Mouse (Mus musculus) cerebellum, adult 2 months (tissue): ENCODE data around the gene Cct5. TPM values are rescaled to one million over a fixed set of nuclear protein-coding genes. Genes with fewer than 3 reads are reported as not detected.

Experiments
- DNase-seq, 2 experiments: peaks; one replicate each; pipeline ENCODE4 v3.0.0; 2021
- H3K27ac ChIP-seq: fragments of 200-500 bp; 2 replicates; pipeline ENCODE4 v1.5.1; 2012; ENCODE audit warnings: low read length, control low read depth, inconsistent platforms; ENCODE audit not compliant: insufficient read depth
- H3K27me3 ChIP-seq: fragments of 200-500 bp; 2 replicates; pipeline ENCODE4 v1.6.1; 2012; ENCODE audit warnings: inconsistent platforms, mild to moderate bottlenecking, low read length, moderate library complexity; ENCODE audit not compliant: control insufficient read depth, insufficient read depth
- H3K4me1 ChIP-seq: fragments of 200-500 bp; 2 replicates; pipeline ENCODE4 v1.6.1; 2011; ENCODE audit warnings: low read length; ENCODE audit not compliant: control insufficient read depth, insufficient read depth
- H3K4me3 ChIP-seq: fragments of 200-500 bp; replicated peaks from 2 replicates; pipeline ENCODE3; 2011; ENCODE audit warnings: mild to moderate bottlenecking, low read depth, low read length, control low read depth; ENCODE audit not compliant: insufficient read depth
- CTCF ChIP-seq: fragments of 200-500 bp; IDR thresholded peaks from 2 replicates; pipeline ENCODE4 v1.5.1; 2011; ENCODE audit warnings: low read depth, mild to moderate bottlenecking, control low read depth, low read length, moderate library complexity, borderline replicate concordance; ENCODE audit not compliant: insufficient read depth
- POLR2A ChIP-seq: fragments of 200-500 bp; IDR thresholded peaks from 2 replicates; pipeline ENCODE4 v1.6.1; 2011; ENCODE audit warnings: low read length, control low read depth, borderline replicate concordance; ENCODE audit not compliant: insufficient read depth
- WGBS: fragments of 180-500 bp; shearing (Covaris S2); methylation state at CpG from one replicate; pipeline ENCODE4 v1.1.7; 2018; 5-methylcytosine and 5-hydroxymethylcytosine counted together
- polyA plus RNA-seq: library from polyadenylated mRNA; depleted of rRNA; stranded (reverse); fragments of >200 nt; gene quantifications from 2 replicates; pipeline ENCODE4 v1.2.3, GENCODE M21; 2012; rRNA removed

Gene Cct5
- 220 and 228 TPM in 2 replicates for polyA plus RNA-seq

- under 1% methylated on average over 63 of the region's 63 CpGs for WGBS
- DNase-seq, result peak; percentile 98 to 100
- peaks cover 2% of the 10 kb centered on the region for H3K4me1 ChIP-seq
- TF ChIP-seq CTCF, result no peak
- TF ChIP-seq POLR2A, result peak; percentile 89
- H3K27ac ChIP-seq, result peak within 1 kb of the TSS; percentile 81
- H3K4me3 ChIP-seq, result peak within 1 kb of the TSS; percentile 97
- no peaks in the 10 kb centered on the region for H3K27me3 ChIP-seq
Measured at GRCm38 (mm10) chr15:31601646-31602374, at the start of gene Cct5, which contains the start of gene Fam173b. Gene Cct5 (minus strand): TSS chr15:31601804. Gene Fam173b (plus strand): TSS chr15:31601852.

- 96% methylated on average over 7 of the region's 7 CpGs for WGBS
- H3K4me1 ChIP-seq, result no peaks in the 10 kb centered on the region
- H3K27ac ChIP-seq, result no peak overlapping the region
- no peak overlapping the region for H3K4me3 ChIP-seq
- DNase-seq, result no peak
- H3K27me3 ChIP-seq, result no peaks in the 10 kb centered on the region
- TF ChIP-seq POLR2A, result no peak
- no peak for TF ChIP-seq CTCF
Measured at GRCm38 (mm10) chr15:31650821-31651220, 49.2 kb upstream of the Cct5 start.

GRCm38 (mm10) chr15:31649691-31650090, 48.1 kb upstream of the Cct5 start:
- no peaks in the 10 kb centered on the region for H3K27me3 ChIP-seq
- no peak for DNase-seq
- H3K4me3 ChIP-seq, result no peak overlapping the region
- TF ChIP-seq POLR2A (no peak), CTCF (no peak)
- H3K4me1 ChIP-seq, result no peaks in the 10 kb centered on the region
- WGBS, result 91% methylated on average over 12 of the region's 12 CpGs
- no peak overlapping the region for H3K27ac ChIP-seq

- no peaks in the 10 kb centered on the region for H3K27me3 ChIP-seq
- no peak overlapping the region for H3K4me3 ChIP-seq
- WGBS, result 84% methylated on average over 8 of the region's 8 CpGs
- TF ChIP-seq CTCF, result no peak
- no peak for TF ChIP-seq POLR2A
- no peaks in the 10 kb centered on the region for H3K4me1 ChIP-seq
- no peak overlapping the region for H3K27ac ChIP-seq
- DNase-seq, result no peak
Measured at GRCm38 (mm10) chr15:31647851-31648569, 46.4 kb upstream of the Cct5 start.

GRCm38 (mm10) chr15:31647225-31647624, 45.6 kb upstream of the Cct5 start:
- no peak for DNase-seq
- TF ChIP-seq CTCF, result no peak
- TF ChIP-seq POLR2A, result no peak
- Histone ChIP-seq H3K27ac (no peak overlapping the region), H3K4me3 (no peak overlapping the region), H3K27me3 (no peaks in the 10 kb centered on the region), H3K4me1 (no peaks in the 10 kb centered on the region)
- WGBS, result 77% methylated on average over 6 of the region's 6 CpGs

- H3K27ac ChIP-seq, result no peak overlapping the region
- 86% methylated on average over 9 of the region's 9 CpGs for WGBS
Measured at GRCm38 (mm10) chr15:31636091-31636595, 34.5 kb upstream of the Cct5 start.

GRCm38 (mm10) chr15:31634582-31634981, 33.0 kb upstream of the Cct5 start:
- no peaks in the 10 kb centered on the region; the same call in 1 of the 2 replicates for H3K27me3 ChIP-seq
- WGBS, result 17% methylated on average over 6 of the region's 6 CpGs
- H3K4me1 ChIP-seq, result peaks cover 3% of the 10 kb centered on the region; the same call in 1 of the 2 replicates
- no peak overlapping the region for H3K27ac ChIP-seq
- TF ChIP-seq CTCF (no peak), POLR2A (no peak)
- no peak overlapping the region for H3K4me3 ChIP-seq
- peak in 1 of 2 experiments; percentile 10 for DNase-seq

More at GRCm38 (mm10) chr15:31636091-31636595, 34.5 kb upstream of the Cct5 start:
- H3K4me3 ChIP-seq, result no peak overlapping the region
- DNase-seq, result no peak
- no peaks in the 10 kb centered on the region; the same call in 1 of the 2 replicates for H3K27me3 ChIP-seq
- TF ChIP-seq CTCF, result no peak
- TF ChIP-seq POLR2A, result no peak
- H3K4me1 ChIP-seq, result peaks cover 3% of the 10 kb centered on the region; the same call in 1 of the 2 replicates

- Histone ChIP-seq H3K4me1 (peaks cover 3% of the 10 kb centered on the region; the same call in 1 of the 2 replicates), H3K27ac (no peak overlapping the region), H3K4me3 (no peak overlapping the region), H3K27me3 (no peaks in the 10 kb centered on the region; the same call in 1 of the 2 replicates)
- WGBS, result 53% methylated on average over 4 of the region's 4 CpGs
- TF ChIP-seq CTCF, result no peak
- TF ChIP-seq POLR2A, result no peak
- DNase-seq, result no peak
Measured at GRCm38 (mm10) chr15:31632478-31632877, 30.9 kb upstream of the Cct5 start.
